ENCODE assay signal across 30 mouse cellular contexts in genomic region chr10:127906138-127906537, GRCm38 (mm10). TPM values are rescaled to one million over a fixed set of nuclear protein-coding genes. Genes with fewer than 3 reads are reported as not detected.
"Had no signal": no experiment of that assay in that cellular context is flagged by ENCODE, and none has a peak within 500 bp of the region (broad histone marks: within the 10 kb centered on the region; RNA-seq: fewer than 3 reads in every experiment).

No protein-coding gene starts in this region.

- H3K9me3 ChIP-seq: heart, embryonic 10.5 days; heart, embryonic 12.5 days; hindbrain, embryonic 10.5 days; hindbrain, embryonic 12.5 days; intestine, embryonic 15.5 days; limb, embryonic 13.5 days; limb, embryonic 15.5 days; liver, embryonic 12.5 days had no signal

- DNase-seq: gastrocnemius, adult 2 months; gastrocnemius, postnatal 10 days; gastrocnemius, postnatal 25 days; heart, adult 18-20 months; heart, postnatal 10 days; heart, postnatal 4 days; kidney, adult 18-20 months; kidney, adult 8-10 months; kidney, postnatal 10 days; kidney, postnatal 25 days; kidney, postnatal 4 days; left cerebral cortex, postnatal 4 days had no signal

- H3K4me3 ChIP-seq: gastrocnemius, adult 2 months; heart, embryonic 10.5 days; heart, embryonic 12.5 days; hindbrain, embryonic 10.5 days; hindbrain, embryonic 12.5 days; intestine, embryonic 15.5 days; layer of hippocampus, adult 2 months; limb, embryonic 13.5 days; limb, embryonic 15.5 days; liver, embryonic 12.5 days had no signal

- H3K27me3 ChIP-seq: heart, embryonic 12.5 days; hindbrain, embryonic 12.5 days; intestine, embryonic 15.5 days; limb, embryonic 13.5 days; limb, embryonic 15.5 days; liver, embryonic 12.5 days had no signal

- H3K4me1 ChIP-seq: hindbrain, embryonic 10.5 days; limb, embryonic 13.5 days; limb, embryonic 15.5 days; liver, embryonic 12.5 days had no signal

- H3K9ac ChIP-seq: heart, embryonic 12.5 days; hindbrain, embryonic 12.5 days; hindbrain, embryonic 14.5 days; intestine, embryonic 15.5 days; limb, embryonic 13.5 days; limb, embryonic 15.5 days; liver, embryonic 12.5 days had no signal

- H3K36me3 ChIP-seq: heart, embryonic 10.5 days; heart, embryonic 12.5 days; hindbrain, embryonic 10.5 days; hindbrain, embryonic 12.5 days; intestine, embryonic 15.5 days; limb, embryonic 13.5 days; limb, embryonic 15.5 days; liver, embryonic 12.5 days had no signal

- H3K27ac ChIP-seq: gastrocnemius, adult 2 months; heart, embryonic 10.5 days; hindbrain, embryonic 10.5 days; hindbrain, embryonic 12.5 days; hindbrain, embryonic 14.5 days; intestine, embryonic 15.5 days; layer of hippocampus, adult 2 months; limb, embryonic 13.5 days; limb, embryonic 15.5 days; liver, embryonic 12.5 days had no signal

- ATAC-seq: hindbrain, embryonic 16.5 days; inflammation-experienced regulatory T-cells, adult 6 months; intestine, postnatal 0 days; liver, embryonic 12.5 days had no signal

RNA-seq across cellular contexts. Expression of gene Sdr9c7, which starts 7.8 kb away (rescaled TPM):
- polyA plus RNA-seq: heart, embryonic 10.5 days; heart, embryonic 12.5 days; heart, embryonic 14.5 days; heart, embryonic 16.5 days; hindbrain, embryonic 10.5 days; hindbrain, embryonic 12.5 days; hindbrain, embryonic 14.5 days; hindbrain, embryonic 16.5 days; inflammation-experienced regulatory T-cells, adult 6 months; kidney, embryonic 14.5 days; kidney, embryonic 16.5 days; limb, embryonic 11.5 days; limb, embryonic 13.5 days; liver, embryonic 12.5 days had no signal

RNA-seq across cellular contexts. Expression of gene Rdh7, which starts 17.5 kb away (rescaled TPM):
- polyA plus RNA-seq: heart, embryonic 10.5 days; heart, embryonic 12.5 days; heart, embryonic 14.5 days; heart, embryonic 16.5 days; hindbrain, embryonic 10.5 days; hindbrain, embryonic 12.5 days; hindbrain, embryonic 14.5 days; hindbrain, embryonic 16.5 days; inflammation-experienced regulatory T-cells, adult 6 months; kidney, embryonic 14.5 days; kidney, embryonic 16.5 days; limb, embryonic 11.5 days; limb, embryonic 13.5 days; limb, embryonic 15.5 days; liver, embryonic 12.5 days had no signal

RNA-seq across cellular contexts. Expression of gene Rdh16f2, which starts 39.9 kb away (rescaled TPM):
- polyA plus RNA-seq: heart, embryonic 10.5 days; heart, embryonic 12.5 days; heart, embryonic 14.5 days; heart, embryonic 16.5 days; hindbrain, embryonic 10.5 days; hindbrain, embryonic 12.5 days; hindbrain, embryonic 14.5 days; hindbrain, embryonic 16.5 days; inflammation-experienced regulatory T-cells, adult 6 months; kidney, embryonic 14.5 days; limb, embryonic 11.5 days; limb, embryonic 13.5 days; limb, embryonic 15.5 days; liver, embryonic 12.5 days had no signal

RNA-seq across cellular contexts. Expression of gene Rdh19, which starts 56.4 kb away (rescaled TPM):
- polyA plus RNA-seq: heart, embryonic 10.5 days; heart, embryonic 12.5 days; heart, embryonic 14.5 days; heart, embryonic 16.5 days; hindbrain, embryonic 10.5 days; hindbrain, embryonic 12.5 days; hindbrain, embryonic 14.5 days; hindbrain, embryonic 16.5 days; inflammation-experienced regulatory T-cells, adult 6 months; intestine, embryonic 15.5 days; intestine, postnatal 0 days; kidney, embryonic 14.5 days; limb, embryonic 11.5 days; limb, embryonic 13.5 days; limb, embryonic 15.5 days; liver, embryonic 12.5 days had no signal
